Mouse (Mus musculus) cerebellum, postnatal 4 days (tissue): ENCODE data around the gene Smdt1.

Experiments used
- DNase-seq, 2 experiments: peaks; one replicate each; pipeline ENCODE4 v3.0.0; 2022; ENCODE audit warnings: low spot score in 2 of 2, mixed read lengths in 1 of 2

Gene Smdt1

GRCm38 (mm10) chr15:82338593-82339112, at the start of gene Smdt1, which contains the start of the genes Naga and Pheta2:
TSS of gene Smdt1 (plus strand) at chr15:82338959.
TSS of gene Naga (minus strand) at chr15:82338925.
TSS of gene Pheta2 (plus strand) at chr15:82338942.
- peak; percentile 85 to 95 for DNase-seq

GRCm38 (mm10) chr15:82290252-82290651, 48.5 kb upstream of the Smdt1 start:
- no peak for DNase-seq

GRCm38 (mm10) chr15:82292851-82293250, 45.9 kb upstream of the Smdt1 start:
- no peak for DNase-seq

GRCm38 (mm10) chr15:82293271-82293711, 45.5 kb upstream of the Smdt1 start:
- no peak for DNase-seq

GRCm38 (mm10) chr15:82294059-82294458, 44.7 kb upstream of the Smdt1 start:
- DNase-seq: peak in 1 of 2 experiments; percentile 50

GRCm38 (mm10) chr15:82298764-82299561, 39.8 kb upstream of the Smdt1 start, which contains the start of gene Wbp2nl:
TSS of gene Wbp2nl (plus strand) at chr15:82298954.
- no peak for DNase-seq

- DNase-seq: no peak
Observed at GRCm38 (mm10) chr15:82307107-82307506, 31.7 kb upstream of the Smdt1 start.

GRCm38 (mm10) chr15:82308416-82308815, 30.3 kb upstream of the Smdt1 start:
- DNase-seq: no peak

GRCm38 (mm10) chr15:82317839-82318238, 20.9 kb upstream of the Smdt1 start:
- DNase-seq: no peak

- no peak for DNase-seq
Observed at GRCm38 (mm10) chr15:82319613-82320012, 19.1 kb upstream of the Smdt1 start.

- DNase-seq: no peak
Observed at GRCm38 (mm10) chr15:82322195-82322594, 16.6 kb upstream of the Smdt1 start.

- no peak for DNase-seq
Observed at GRCm38 (mm10) chr15:82325382-82325781, 13.4 kb upstream of the Smdt1 start.

GRCm38 (mm10) chr15:82335194-82335593, 3.6 kb upstream of the Smdt1 start:
- no peak for DNase-seq

GRCm38 (mm10) chr15:82336629-82337028, 2.1 kb upstream of the Smdt1 start:
- DNase-seq: no peak

GRCm38 (mm10) chr15:82337875-82338274, 884 bp upstream of the Smdt1 start:
- DNase-seq: no peak

- no peak for DNase-seq
Observed at GRCm38 (mm10) chr15:82339150-82339549, 391 bp downstream of the Smdt1 start.

GRCm38 (mm10) chr15:82339634-82340254, 985 bp downstream of the Smdt1 start:
- no peak for DNase-seq

- no peak for DNase-seq
Observed at GRCm38 (mm10) chr15:82340414-82341035, 1.8 kb downstream of the Smdt1 start.

- DNase-seq: no peak
Observed at GRCm38 (mm10) chr15:82341036-82341501, 2.3 kb downstream of the Smdt1 start.

- no peak for DNase-seq
Observed at GRCm38 (mm10) chr15:82341675-82342542, 3.1 kb downstream of the Smdt1 start.

- no peak for DNase-seq
Observed at GRCm38 (mm10) chr15:82342543-82342935, 3.8 kb downstream of the Smdt1 start.
